Comparison of ENCODE assay signal across 8 mouse cellular contexts in genomic region chr7:143015755-143016423, GRCm38 (mm10). TPM values are rescaled to one million over a fixed set of nuclear protein-coding genes. Genes with fewer than 3 reads are reported as not detected.
A peak's percentile ranks its signal among the peaks of the same experiment; 100 is the strongest.
DNase-seq lines count a peak whose midpoint lies in the region; ATAC-seq and TF ChIP-seq lines count a peak whose summit lies in the region.

No protein-coding gene starts in this region.

- H3K4me1 ChIP-seq in ES-E14 (ENCODE audit: control insufficient read depth in 2 of 2, insufficient read depth in 2 of 2, low read length in 2 of 2, poor library complexity in 1 of 2) = peaks cover 7 to 41% of the 10 kb centered on the region in 2 experiments; a peak in 3 of 4 replicates
- H3K4me1 ChIP-seq in intestine, embryonic 16.5 days (ENCODE audit: control insufficient read depth, insufficient read depth, low read length) = peaks cover 45% of the 10 kb centered on the region

- peak overlapping the region; percentile 31; the same call in 1 of the 2 replicates for H3K4me2 ChIP-seq in intestine, embryonic 16.5 days (ENCODE audit: low read depth, low read length)

- intact Hi-C loops in gastrocnemius, postnatal 36 days (cut with DNase I) = loop anchor here (2.0 kb wide), 1 partner anchor 31 kb away; no protein-coding TSS in a partner anchor
- intact Hi-C loops in left cerebral cortex, adult 2 months (cut with DNase I) = loop anchor here (2.0 kb wide), 1 partner anchor 37 kb away; the partner anchor contains the start of gene Cd81

- H3K4me3 ChIP-seq in ES-E14 (ENCODE audit: insufficient read depth in 1 of 2, low read depth in 1 of 2, low read length in 2 of 2, poor library complexity in 1 of 2, severe bottlenecking in 1 of 2) = no peak overlapping the region
- H3K4me3 ChIP-seq in intestine, embryonic 16.5 days (ENCODE audit: low read length) = no peak overlapping the region
- no peak overlapping the region for H3K4me3 ChIP-seq in left cerebral cortex, adult 2 months

- H3K9me3 ChIP-seq in ES-E14 (ENCODE audit: control insufficient read depth, insufficient read depth, low read depth, low read length) = no peaks in the 10 kb centered on the region
- no peaks in the 10 kb centered on the region for H3K9me3 ChIP-seq in intestine, embryonic 16.5 days (ENCODE audit: control insufficient read depth, low read length)

- in situ Hi-C loops in ES-E14 (cut with MboI; ENCODE audit: low sequenced_read_pairs in 2 of 2, unreplicated experiment in 2 of 2) = no loop called here

- 18% methylated on average over 1 of the region's 1 CpGs for WGBS in intestine, embryonic 16.5 days

- TF ChIP-seq CTCF in left cerebral cortex, adult 2 months (IDR thresholded peaks at IDR 0.05) = no peak

- H3K27ac ChIP-seq in ES-E14 (ENCODE audit: insufficient read depth, low read depth, low read length, poor library complexity, severe bottlenecking) = peak overlapping the region; percentile 56
- H3K27ac ChIP-seq in intestine, embryonic 16.5 days (ENCODE audit: low read length) = peak overlapping the region; percentile 54; the same call in 1 of the 2 replicates
- peak overlapping the region; percentile 70 for H3K27ac ChIP-seq in left cerebral cortex, adult 2 months

- no peaks in the 10 kb centered on the region for H3K36me3 ChIP-seq in ES-E14 (ENCODE audit: control insufficient read depth, insufficient read depth, low read length, poor library complexity, severe bottlenecking)
- no peaks in the 10 kb centered on the region for H3K36me3 ChIP-seq in intestine, embryonic 16.5 days (ENCODE audit: control insufficient read depth, insufficient read depth, low read length)

- no peak for DNase-seq in ES-E14 (ENCODE audit: low read depth, low spot score)
- peak; percentile 83 for DNase-seq in adrenal gland, postnatal 10 days
- peak; percentile 55 to 57 for DNase-seq in gastrocnemius, postnatal 36 days
- DNase-seq in left cerebral cortex, adult 2 months (ENCODE audit: extremely low spot score in 1 of 2, low spot score in 2 of 2) = peak; percentile 47 to 49
- DNase-seq in urinary bladder, postnatal 14 days (ENCODE audit: low spot score) = peak; percentile 76
- DNase-seq in thymus, adult 18-20 months = no peak

- ATAC-seq in intestine, embryonic 16.5 days = peak; percentile 75
- ATAC-seq in megakaryocyte-erythroid progenitor cell, adult 5-6 weeks (replicated peaks; ENCODE audit: low FRiP score, low TSS enrichment, poor library complexity, severe bottlenecking) = peak; percentile 57

- peaks cover 3% of the 10 kb centered on the region; the same call in 1 of the 2 replicates for H3K27me3 ChIP-seq in intestine, embryonic 16.5 days (replicated peaks; ENCODE audit: control insufficient read depth, insufficient read depth, low read length)

- H3K9ac ChIP-seq in ES-E14 (ENCODE audit: insufficient read depth, low read depth, low read length, poor library complexity, severe bottlenecking) = no peak overlapping the region; the same call in 1 of the 2 replicates
- H3K9ac ChIP-seq in intestine, embryonic 16.5 days (ENCODE audit: low read depth, low read length) = no peak overlapping the region

TF ChIP-seq in ES-E14, 5 proteins besides CTCF, POLR2A, EP300 and RAD21:
- TF ChIP-seq CHD2 (IDR thresholded peaks at IDR 0.05; ENCODE audit: low read depth, low read length) (0 out of 2 replicates have a peak, but pooled peaks have one; percentile 11), MAFK (IDR thresholded peaks at IDR 0.05; ENCODE audit: insufficient read depth, low read depth, low read length) (no peak)
TF ChIP-seq in ES-E14: peak in this region for 1.

RNA-seq across cellular contexts. Expression of gene Tspan32, which starts 11.0 kb away (rescaled TPM):
- 2.4 and 4.3 TPM in 2 replicates for total RNA-seq in ES-E14 (2012; rRNA removed)
- 1 to 10 TPM; 2.2 to 3.4 TPM for total RNA-seq in adrenal gland, postnatal 10 days (2021)
- total RNA-seq in gastrocnemius, postnatal 36 days (2021) = under 1 TPM; 0.15 to 0.27 TPM
- polyA plus RNA-seq in intestine, embryonic 16.5 days (2015; fragmentation: Nextera tagmentation; extraction: Ambion mirVana) = 2.4 and 3.1 TPM in 2 replicates
- under 1 TPM in 1 of 2 experiments, not detected in 1; 0.07 TPM for total RNA-seq in left cerebral cortex, adult 2 months (2021)
- total RNA-seq in megakaryocyte-erythroid progenitor cell, adult 5-6 weeks (2014; fragmentation: Nextera tagmentation) = 163 and 191 TPM in 2 replicates
- 94.2 and 132 TPM in 2 replicates for total RNA-seq in megakaryocyte-erythroid progenitor cell, adult 5-6 weeks (2017)

RNA-seq across cellular contexts. Expression of gene Cd81, which starts 36.6 kb away (rescaled TPM):
- 403 and 951 TPM in 2 replicates for total RNA-seq in ES-E14 (2012; rRNA removed)
- 100 to 1,000 TPM; 499 to 511 TPM for total RNA-seq in adrenal gland, postnatal 10 days (2021)
- 100 to 1,000 TPM; 106 to 118 TPM for total RNA-seq in gastrocnemius, postnatal 36 days (2021)
- 391 and 421 TPM in 2 replicates for polyA plus RNA-seq in intestine, embryonic 16.5 days (2015; fragmentation: Nextera tagmentation; extraction: Ambion mirVana)
- total RNA-seq in left cerebral cortex, adult 2 months (2021) = 100 to 1,000 TPM; 380 to 388 TPM
- total RNA-seq in megakaryocyte-erythroid progenitor cell, adult 5-6 weeks (2014; fragmentation: Nextera tagmentation) = 194 and 203 TPM in 2 replicates
- total RNA-seq in megakaryocyte-erythroid progenitor cell, adult 5-6 weeks (2017) = 214 and 238 TPM in 2 replicates

RNA-seq across cellular contexts. Expression of gene Ascl2, which starts 46.8 kb away (rescaled TPM):
- 5.4 and 7.5 TPM in 2 replicates for total RNA-seq in ES-E14 (2012; rRNA removed)
- total RNA-seq in adrenal gland, postnatal 10 days (2021) = under 1 TPM in 1 of 2 experiments, not detected in 1; 0.24 TPM
- total RNA-seq in gastrocnemius, postnatal 36 days (2021) = not detected
- 11.4 and 12.7 TPM in 2 replicates for polyA plus RNA-seq in intestine, embryonic 16.5 days (2015; fragmentation: Nextera tagmentation; extraction: Ambion mirVana)
- total RNA-seq in left cerebral cortex, adult 2 months (2021) = under 1 TPM; 0.42 to 0.57 TPM
- total RNA-seq in megakaryocyte-erythroid progenitor cell, adult 5-6 weeks (2014; fragmentation: Nextera tagmentation) = not detected in 2 replicates
- total RNA-seq in megakaryocyte-erythroid progenitor cell, adult 5-6 weeks (2017) = 0.99 TPM in 1 of 2 replicates, not detected in the other

RNA-seq across cellular contexts. Expression of gene Tssc4, which starts 53.2 kb away (rescaled TPM):
- total RNA-seq in ES-E14 (2012; rRNA removed) = 51.0 and 64.3 TPM in 2 replicates
- 10 to 100 TPM; 26.9 to 31.2 TPM for total RNA-seq in adrenal gland, postnatal 10 days (2021)
- 1 to 10 TPM; 7.8 to 8.4 TPM for total RNA-seq in gastrocnemius, postnatal 36 days (2021)
- polyA plus RNA-seq in intestine, embryonic 16.5 days (2015; fragmentation: Nextera tagmentation; extraction: Ambion mirVana) = 67.9 and 74.7 TPM in 2 replicates
- 10 to 100 TPM; 38.0 to 41.5 TPM for total RNA-seq in left cerebral cortex, adult 2 months (2021)
- total RNA-seq in megakaryocyte-erythroid progenitor cell, adult 5-6 weeks (2014; fragmentation: Nextera tagmentation) = 36.9 and 58.7 TPM in 2 replicates
- total RNA-seq in megakaryocyte-erythroid progenitor cell, adult 5-6 weeks (2017) = 15.5 and 37.8 TPM in 2 replicates

Comparison
In these comparisons a context has a peak if more than half of its experiments do, and no peak if none do; other contexts are left out.
1. DNase-seq: peak in adrenal gland, postnatal 10 days (single experiment), gastrocnemius, postnatal 36 days (2 of 2), left cerebral cortex, adult 2 months (2 of 2) and urinary bladder, postnatal 14 days (single experiment); none in ES-E14 (single experiment) and thymus, adult 18-20 months (0 of 2).
2. RNA of gene Tspan32, which starts 11.0 kb away (total RNA-seq): 94.2 to 191 TPM in megakaryocyte-erythroid progenitor cell, adult 5-6 weeks; 2.4 to 4.3 TPM in ES-E14, 2.2 to 3.4 TPM in adrenal gland, postnatal 10 days, 0.15 to 0.27 TPM in gastrocnemius, postnatal 36 days and 0.07 TPM in left cerebral cortex, adult 2 months; every median in the first group is over 10 times any median in the second.
3. Peak in every context shown above with its lines, with median percentiles within 50 percentile points of each other: H3K27ac ChIP-seq.